20 mouse cellular contexts compared by ENCODE assay signal in the genomic region with DNA sequence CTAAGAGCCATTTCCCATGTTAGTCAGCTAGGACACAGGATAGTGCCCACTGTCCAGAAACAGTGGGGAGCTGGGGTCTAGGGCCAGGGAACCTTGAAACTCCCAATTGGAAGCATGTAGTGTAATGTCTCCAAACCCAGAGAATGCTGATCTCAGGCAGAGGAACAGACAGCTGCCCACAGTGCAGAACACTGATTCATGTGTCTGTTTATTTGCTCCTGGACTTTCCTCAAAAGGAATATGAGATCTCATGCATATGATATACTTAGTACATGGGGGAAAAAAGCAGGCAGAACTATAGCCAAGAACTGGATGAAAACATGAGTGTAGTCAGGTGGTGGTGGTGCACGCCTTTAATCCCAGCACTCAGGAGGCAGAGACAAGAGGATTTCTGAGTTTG.
"Had no signal": no experiment of that assay in that cellular context is flagged by ENCODE, and none has a peak within 500 bp of the region (broad histone marks: within the 10 kb centered on the region; RNA-seq: fewer than 3 reads in every experiment).

No protein-coding gene starts in this region.

- H3K4me3 ChIP-seq: embryonic facial prominence, embryonic 10.5 days; embryonic facial prominence, embryonic 12.5 days; embryonic facial prominence, embryonic 13.5 days; embryonic facial prominence, embryonic 15.5 days; erythroblast, embryonic 14.5 days; forebrain, embryonic 10.5 days; forebrain, embryonic 12.5 days; forebrain, embryonic 13.5 days; forebrain, embryonic 15.5 days; gastrocnemius, adult 2 months; heart, adult 2 months; heart, embryonic 10.5 days had no signal

- H3K27me3 ChIP-seq: embryonic facial prominence, embryonic 12.5 days; embryonic facial prominence, embryonic 13.5 days; forebrain, embryonic 12.5 days; forebrain, embryonic 13.5 days; forebrain, embryonic 15.5 days had no signal

- DNase-seq: embryo, embryonic 11 days; forebrain, postnatal 0 days; gastrocnemius, adult 2 months; gastrocnemius, postnatal 10 days; gastrocnemius, postnatal 14 days; gastrocnemius, postnatal 25 days; gastrocnemius, postnatal 36 days had no signal

- H3K9ac ChIP-seq: embryonic facial prominence, embryonic 12.5 days; embryonic facial prominence, embryonic 13.5 days; embryonic facial prominence, embryonic 15.5 days; forebrain, embryonic 12.5 days; forebrain, embryonic 13.5 days; forebrain, embryonic 15.5 days; forebrain, postnatal 0 days had no signal

- H3K4me1 ChIP-seq: embryonic facial prominence, embryonic 12.5 days; embryonic facial prominence, embryonic 13.5 days; embryonic facial prominence, embryonic 15.5 days had no signal

- ATAC-seq: forebrain, embryonic 13.5 days; forebrain, embryonic 14.5 days; forebrain, embryonic 15.5 days; forebrain, embryonic 16.5 days; forebrain, postnatal 0 days had no signal

- H3K9me3 ChIP-seq: embryonic facial prominence, embryonic 10.5 days; embryonic facial prominence, embryonic 12.5 days; embryonic facial prominence, embryonic 13.5 days; embryonic facial prominence, embryonic 15.5 days; forebrain, embryonic 10.5 days; forebrain, embryonic 12.5 days; forebrain, embryonic 13.5 days; forebrain, embryonic 15.5 days; heart, embryonic 10.5 days had no signal

- H3K36me3 ChIP-seq: embryonic facial prominence, embryonic 10.5 days; embryonic facial prominence, embryonic 12.5 days; embryonic facial prominence, embryonic 13.5 days; embryonic facial prominence, embryonic 15.5 days; forebrain, embryonic 10.5 days; forebrain, embryonic 12.5 days; forebrain, embryonic 15.5 days; heart, embryonic 10.5 days had no signal

- H3K4me2 ChIP-seq: embryonic facial prominence, embryonic 12.5 days; embryonic facial prominence, embryonic 13.5 days; embryonic facial prominence, embryonic 15.5 days; forebrain, embryonic 12.5 days; forebrain, embryonic 13.5 days; forebrain, embryonic 15.5 days had no signal

- H3K27ac ChIP-seq: embryonic facial prominence, embryonic 10.5 days; embryonic facial prominence, embryonic 12.5 days; embryonic facial prominence, embryonic 13.5 days; embryonic facial prominence, embryonic 15.5 days; forebrain, embryonic 10.5 days; forebrain, embryonic 12.5 days; forebrain, embryonic 13.5 days; forebrain, embryonic 15.5 days; gastrocnemius, adult 2 months; heart, adult 2 months; heart, embryonic 10.5 days had no signal
